Mouse (Mus musculus) inflammation-experienced regulatory T-cells (primary cell): ENCODE data around the gene Evx1. TPM values are rescaled to one million over a fixed set of nuclear protein-coding genes. Genes with fewer than 3 reads are reported as not detected.

ENCODE experiments used
- polyA plus RNA-seq, 2 experiments: library from polyadenylated mRNA; unstranded; fragments of 100-300 nt; shearing (Covaris generic); gene quantifications; one replicate each; pipeline ENCODE4 v1.2.1; 2017

Gene Evx1
- polyA plus RNA-seq: under 1 TPM in 1 of 2 experiments, not detected in 1; 0.65 TPM

DNA sequence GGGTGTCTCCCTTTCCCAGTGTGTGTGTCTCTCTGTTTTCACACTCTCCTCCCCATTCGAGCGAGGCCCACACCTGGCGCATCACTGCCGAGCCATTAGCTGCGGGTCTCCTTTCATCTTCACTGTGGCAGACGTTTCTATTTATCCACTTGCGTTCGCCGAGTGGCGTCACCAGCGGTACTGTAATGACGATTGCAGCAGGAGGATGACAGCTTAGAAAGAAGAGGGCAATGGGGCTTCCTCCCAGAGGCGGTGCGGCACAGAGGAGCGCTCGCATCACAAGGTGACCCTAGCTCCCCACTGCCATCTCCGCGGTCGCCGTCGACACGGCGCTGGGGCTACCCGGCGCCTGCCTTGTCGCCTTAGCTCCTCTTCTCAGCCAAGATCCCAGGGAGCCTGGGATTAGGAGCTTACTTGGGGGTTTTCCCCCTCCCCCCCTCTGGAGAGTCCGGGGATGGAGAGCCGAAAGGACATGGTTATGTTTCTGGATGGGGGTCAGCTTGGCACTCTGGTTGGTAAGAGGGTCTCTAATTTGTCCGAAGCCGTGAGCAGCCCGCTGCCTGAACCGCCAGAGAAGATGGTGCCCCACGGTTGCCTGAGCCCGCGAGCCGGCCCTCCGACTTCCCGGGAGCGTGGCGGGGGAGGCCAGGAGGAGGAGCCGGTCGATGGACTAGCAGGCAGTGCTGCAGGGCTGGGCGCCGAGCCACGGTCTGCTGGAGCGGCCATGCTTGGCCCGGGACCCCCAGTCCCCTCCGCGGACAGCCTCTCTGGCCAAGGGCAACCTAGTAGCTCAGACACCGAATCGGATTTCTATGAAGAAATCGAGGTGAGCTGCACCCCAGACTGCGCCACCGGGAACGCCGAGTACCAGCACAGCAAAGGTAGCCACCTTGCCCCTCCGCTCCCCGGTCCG lies at the start of gene Evx1:
Evx1 (plus strand) TSS at position 108 of the 913 bp plus-strand sequence.

Other genes with a start within 250 kb of the Evx1 start
- gene Hoxa1, start 155.2 kb upstream of the Evx1 start, polyA plus RNA-seq: not detected
- under 1 TPM in 1 of 2 experiments, not detected in 1; 0.37 TPM for gene Hoxa2, start 148.7 kb upstream of the Evx1 start, polyA plus RNA-seq
- under 1 TPM; 0.13 to 0.47 TPM for gene 5730596B20Rik, start 136.0 kb upstream of the Evx1 start, polyA plus RNA-seq
- not detected for gene Hoxa4, start 121.7 kb upstream of the Evx1 start, polyA plus RNA-seq
- gene Hoxa5, start 108.9 kb upstream of the Evx1 start, polyA plus RNA-seq: under 1 TPM in 1 of 2 experiments, not detected in 1; 0.39 TPM
- gene Hoxa6, start 104.8 kb upstream of the Evx1 start, polyA plus RNA-seq: under 1 TPM in 1 of 2 experiments, not detected in 1; 0.98 TPM
- gene Hoxa3, start 100.2 kb upstream of the Evx1 start, polyA plus RNA-seq: under 1 TPM; 0.37 to 0.77 TPM
- not detected for gene Gm28308, start 100.2 kb upstream of the Evx1 start, polyA plus RNA-seq
- 1 to 10 TPM; 1.5 to 4.1 TPM for gene Hoxa7, start 91.6 kb upstream of the Evx1 start, polyA plus RNA-seq
- 1 to 10 TPM in 1 of 2 experiments, under 1 TPM in 1; 0.51 to 4.0 TPM for gene Hoxa9, start 82.4 kb upstream of the Evx1 start, polyA plus RNA-seq
- under 1 TPM; 0.22 to 0.30 TPM for gene Hoxa10, start 72.6 kb upstream of the Evx1 start, polyA plus RNA-seq
- gene Hoxa11, start 67.7 kb upstream of the Evx1 start, polyA plus RNA-seq: not detected
- not detected for gene Hoxa13, start 52.6 kb upstream of the Evx1 start, polyA plus RNA-seq